Mouse (Mus musculus): Measurements from ENCODE around the gene Rac3.

GRCm38 (mm10) chr11:120686650-120687272 lies 34.5 kb upstream of the Rac3 start:
- no peak for TF ChIP-seq CTCF (IDR thresholded peaks at IDR 0.05; ENCODE audit: borderline replicate concordance, insufficient read depth, low read depth, low read length)
- TF ChIP-seq POLR2A (IDR thresholded peaks at IDR 0.05; ENCODE audit: borderline replicate concordance, insufficient read depth, low read length) = no peak

All from cerebellum, adult 2 months (tissue).